Mouse (Mus musculus) thymus, postnatal 36 days (tissue): ENCODE data around the gene Dab1.

Experiments
- DNase-seq, 2 experiments: peaks; one replicate each; pipeline ENCODE4 v3.0.0; 2022; ENCODE audit warnings: mixed read lengths in 2 of 2

Dab1 gene

DNA sequence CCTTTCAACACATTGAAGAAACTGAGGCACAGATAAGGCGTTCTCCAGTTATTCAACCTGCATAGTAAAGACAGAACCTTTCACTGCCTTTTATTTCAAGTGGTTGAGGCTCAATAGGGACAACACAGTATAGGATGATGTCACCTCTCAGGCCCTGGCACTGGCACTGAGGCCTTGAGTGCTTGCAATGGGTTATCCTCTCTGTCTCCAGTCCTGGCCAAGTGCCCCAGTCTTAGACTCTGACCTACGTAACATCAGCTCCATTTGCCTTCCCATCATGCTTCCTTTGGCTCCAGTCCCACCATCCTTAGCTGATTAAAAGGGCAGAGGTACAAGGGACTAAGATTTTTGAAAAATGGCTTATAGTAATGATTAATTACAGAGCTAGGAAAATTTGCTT, 220.4 kb downstream of the Dab1 start:
- no peak for DNase-seq

- DNase-seq: no peak
Observed at GRCm38 (mm10) chr4:103841126-103841525, 222.0 kb downstream of the Dab1 start.

DNA sequence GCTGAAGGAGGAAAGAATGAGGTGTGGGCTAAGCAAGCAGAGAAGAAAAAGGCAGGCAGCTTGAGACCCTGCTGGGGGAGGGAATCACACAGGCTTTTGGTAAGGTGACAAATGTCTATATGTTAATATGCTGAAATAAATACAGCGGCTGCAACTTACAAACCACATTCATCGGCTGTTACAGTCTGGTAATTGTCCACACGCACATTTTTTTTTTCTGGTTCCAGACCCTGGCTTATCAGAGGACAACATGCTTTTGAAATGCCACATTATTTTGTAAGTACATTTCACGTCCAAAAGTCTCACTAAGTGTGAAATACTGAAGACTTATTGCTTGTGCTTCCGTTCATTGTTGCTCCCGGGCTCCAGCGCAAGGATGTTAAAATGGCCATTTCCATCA, 225.5 kb downstream of the Dab1 start:
- DNase-seq: no peak

GRCm38 (mm10) chr4:103857173-103857572, 238.0 kb downstream of the Dab1 start:
- no peak for DNase-seq

DNA sequence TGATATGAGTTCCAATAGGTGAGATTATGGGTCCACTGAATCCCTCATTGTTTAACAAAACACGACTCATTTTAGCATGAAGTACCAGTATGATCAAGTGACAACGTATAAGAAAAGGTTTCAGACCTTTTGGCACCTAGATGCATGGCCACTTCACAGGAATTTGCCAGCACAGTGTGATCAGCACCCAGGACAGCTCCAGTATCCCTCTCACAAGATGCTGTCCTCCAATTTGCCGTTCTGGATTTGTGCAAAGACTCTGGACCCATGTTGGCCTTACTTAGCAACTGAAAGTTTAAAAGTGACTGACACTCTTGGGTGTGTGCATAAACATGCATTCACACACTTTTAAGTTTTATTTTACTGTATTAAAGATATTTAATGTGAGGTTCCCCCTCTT, 256.4 kb downstream of the Dab1 start:
- DNase-seq: no peak

DNA sequence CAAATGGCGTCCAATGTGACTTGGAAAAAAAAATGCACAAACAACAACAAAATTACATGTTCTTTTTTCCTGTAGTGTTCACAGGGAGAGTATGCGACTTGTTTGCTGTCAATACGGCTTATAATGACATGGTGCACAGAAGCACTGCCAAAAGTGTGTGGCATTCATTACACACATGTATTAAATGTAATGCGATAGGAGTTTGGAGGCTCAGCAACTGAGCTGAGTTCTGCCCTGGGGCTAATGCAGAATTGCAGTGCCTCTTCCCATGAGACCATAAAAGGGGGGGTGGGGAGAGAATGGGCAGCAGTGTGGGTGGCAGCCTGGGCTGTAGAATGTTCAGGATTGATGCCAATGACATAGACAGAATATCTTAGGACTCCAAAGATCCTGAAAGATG, 259.7 kb downstream of the Dab1 start:
- DNase-seq: no peak

- no peak for DNase-seq
Observed at GRCm38 (mm10) chr4:103881641-103882040, 262.5 kb downstream of the Dab1 start.

- DNase-seq: no peak
Observed at GRCm38 (mm10) chr4:103888086-103888485, 268.9 kb downstream of the Dab1 start.

DNA sequence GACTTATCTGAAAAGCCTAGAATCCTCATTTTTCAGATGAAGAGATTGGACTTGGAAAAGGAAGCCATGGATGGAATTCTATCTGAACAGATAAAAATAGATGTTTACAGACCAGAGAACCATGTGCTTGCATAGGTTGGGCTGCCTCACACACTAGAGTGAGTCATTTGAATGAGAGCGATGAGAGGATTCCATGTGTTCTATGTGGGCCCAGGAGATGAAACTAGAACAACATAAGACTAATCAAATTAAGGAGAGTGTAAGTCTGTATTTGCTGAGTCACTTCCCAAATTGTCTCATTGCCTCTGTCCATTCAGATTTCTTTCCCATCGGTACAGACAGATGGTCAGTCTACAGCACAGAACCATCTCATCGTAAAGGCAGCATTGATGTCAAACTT, 270.0 kb downstream of the Dab1 start:
- no peak for DNase-seq

GRCm38 (mm10) chr4:103896806-103897205, 277.6 kb downstream of the Dab1 start:
- DNase-seq: no peak

DNA sequence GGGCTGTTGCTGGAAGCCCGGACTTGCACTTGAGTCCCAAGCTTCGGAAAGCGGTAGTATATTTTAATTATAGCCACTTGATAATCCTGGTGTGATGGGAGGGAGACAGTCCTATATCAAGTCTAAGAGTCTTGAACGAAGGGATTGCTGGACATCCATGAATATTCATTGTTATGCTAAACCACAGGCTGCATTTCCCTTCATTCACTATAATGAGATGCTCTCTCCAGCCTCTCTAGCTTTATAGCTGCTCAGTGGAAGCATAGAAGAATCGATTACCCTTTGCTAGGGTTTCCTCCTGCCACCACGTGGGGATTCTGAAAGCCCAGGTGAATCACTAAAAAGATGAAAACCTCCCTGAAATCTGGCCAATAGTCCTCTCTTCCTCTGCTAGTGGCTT, 278.5 kb downstream of the Dab1 start:
- no peak for DNase-seq

DNA sequence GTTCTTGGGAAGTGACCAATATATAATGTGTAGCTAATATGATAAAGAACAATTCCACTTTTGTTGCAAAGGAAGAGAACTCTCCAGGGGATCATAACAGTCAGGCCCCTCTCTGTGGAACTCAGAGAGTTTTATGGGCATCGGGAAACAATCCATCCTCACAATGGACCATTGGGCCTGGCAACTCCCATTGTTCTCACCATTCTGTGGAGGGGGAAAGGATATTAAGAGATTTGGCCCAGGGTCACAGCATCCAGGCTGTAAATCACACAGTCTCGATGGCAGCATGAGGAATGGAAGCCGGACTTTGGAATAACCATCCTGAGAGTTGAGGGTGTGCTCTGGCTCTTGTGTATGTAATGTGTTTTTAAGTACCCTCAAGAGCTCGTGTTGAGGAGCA, 292.3 kb downstream of the Dab1 start:
- no peak for DNase-seq

GRCm38 (mm10) chr4:103912071-103912470, 292.9 kb downstream of the Dab1 start:
- DNase-seq: no peak

GRCm38 (mm10) chr4:103922431-103922931, 303.3 kb downstream of the Dab1 start:
- no peak for DNase-seq

GRCm38 (mm10) chr4:103926682-103927081, 307.5 kb downstream of the Dab1 start:
- DNase-seq: no peak

- no peak for DNase-seq
Observed at GRCm38 (mm10) chr4:103929631-103930030, 310.5 kb downstream of the Dab1 start.

DNA sequence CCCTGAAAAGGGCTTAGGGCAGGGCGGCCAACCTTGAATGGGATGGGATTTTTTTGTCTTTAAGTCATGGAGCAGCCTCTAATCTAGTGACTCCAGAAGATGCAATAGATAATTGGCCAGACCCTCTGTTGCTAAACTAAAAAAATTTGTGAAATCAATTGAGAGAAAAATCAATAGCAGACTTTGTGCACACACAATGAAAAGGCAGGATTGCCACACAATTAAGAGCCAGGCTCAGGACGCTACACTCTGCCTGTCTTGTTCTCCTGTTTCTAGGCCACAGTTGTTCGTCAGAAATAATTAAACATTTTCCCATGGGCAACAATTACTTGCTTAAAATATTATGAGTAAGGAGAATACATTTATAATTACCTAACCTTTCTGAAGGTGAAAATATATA, 315.2 kb downstream of the Dab1 start:
- no peak for DNase-seq

- no peak for DNase-seq
Observed at GRCm38 (mm10) chr4:103948255-103948654, 329.1 kb downstream of the Dab1 start.

DNA sequence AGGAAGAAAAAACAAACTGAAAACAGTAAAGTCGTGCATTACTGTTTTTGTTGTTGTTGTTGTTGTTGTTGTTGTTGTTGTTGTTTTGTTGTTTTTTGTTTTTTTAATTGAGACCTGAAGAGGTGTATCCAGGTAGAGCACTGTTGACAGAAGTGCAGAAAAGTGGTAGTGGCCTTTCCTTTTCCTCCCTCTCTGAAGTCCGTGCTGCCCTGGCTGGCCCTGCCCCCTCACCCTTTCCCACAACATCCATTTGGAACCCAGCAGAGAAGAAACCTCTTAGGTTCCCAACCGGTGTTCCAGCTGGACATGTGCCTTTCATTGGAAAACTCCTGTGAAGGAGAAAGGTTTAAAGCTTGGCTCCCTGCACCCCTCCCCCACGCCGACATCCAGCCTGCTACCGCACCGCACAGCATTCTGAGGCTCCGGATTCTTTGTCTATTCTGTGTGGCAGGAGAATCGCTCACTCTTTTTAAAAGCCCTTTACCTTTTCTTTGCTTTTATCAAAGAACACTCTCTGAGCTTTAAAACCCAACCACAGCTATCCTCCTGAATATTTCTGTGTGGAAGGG, 334.6 kb downstream of the Dab1 start:
- no peak for DNase-seq

GRCm38 (mm10) chr4:103961134-103962049, 342.2 kb downstream of the Dab1 start:
- DNase-seq: no peak

GRCm38 (mm10) chr4:103969906-103970305, 350.7 kb downstream of the Dab1 start:
- no peak for DNase-seq

DNA sequence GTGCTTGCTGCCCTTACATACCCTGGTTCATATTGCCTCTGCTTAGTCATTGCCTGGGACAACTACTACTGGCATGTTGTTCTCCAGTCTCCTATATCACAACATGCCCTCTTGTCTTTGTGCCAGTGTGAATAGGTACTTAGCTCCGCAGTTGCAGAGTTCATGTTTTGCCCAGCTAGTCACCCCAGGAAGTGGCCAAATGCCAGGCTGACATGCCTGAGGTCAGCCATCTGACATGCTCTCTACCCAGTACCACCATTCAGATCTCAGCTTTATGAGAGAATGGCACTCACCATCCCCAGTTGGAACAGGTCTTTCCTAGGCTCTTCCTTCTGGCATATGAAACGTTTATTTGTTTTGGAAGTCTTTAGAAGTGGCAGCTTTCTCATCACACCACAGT, 355.4 kb downstream of the Dab1 start:
- no peak for DNase-seq

GRCm38 (mm10) chr4:103974946-103975345, 355.8 kb downstream of the Dab1 start:
- no peak for DNase-seq

DNA sequence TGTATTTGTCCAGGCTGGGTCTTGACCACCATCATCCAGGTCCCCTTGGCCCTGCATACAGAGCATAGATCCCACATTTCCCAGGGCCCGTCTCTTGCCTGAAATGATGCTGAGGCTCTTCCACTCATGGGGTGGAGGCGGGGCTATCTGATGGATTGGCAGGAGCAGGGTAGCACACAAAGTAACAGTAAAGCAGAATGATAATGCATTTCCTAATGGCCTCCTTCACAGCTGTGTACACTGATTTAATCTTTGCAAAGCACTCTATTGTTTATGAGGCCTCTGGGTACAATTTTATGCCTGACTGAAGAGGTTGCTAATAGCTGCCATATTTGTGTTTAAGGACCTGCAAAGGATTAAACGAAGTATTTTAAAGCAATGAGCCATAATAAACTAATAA, 374.7 kb downstream of the Dab1 start:
- no peak for DNase-seq
